Mouse (Mus musculus): ENCODE measurements around the gene Rassf1. TPM values are rescaled to one million over a fixed set of nuclear protein-coding genes. Genes with fewer than 3 reads are reported as not detected.
A peak's percentile ranks its signal among the peaks of the same experiment; 100 is the strongest.

Rassf1 gene
- polyA plus RNA-seq, 1 experiment from 2014 or later = 15.8 TPM

DNA sequence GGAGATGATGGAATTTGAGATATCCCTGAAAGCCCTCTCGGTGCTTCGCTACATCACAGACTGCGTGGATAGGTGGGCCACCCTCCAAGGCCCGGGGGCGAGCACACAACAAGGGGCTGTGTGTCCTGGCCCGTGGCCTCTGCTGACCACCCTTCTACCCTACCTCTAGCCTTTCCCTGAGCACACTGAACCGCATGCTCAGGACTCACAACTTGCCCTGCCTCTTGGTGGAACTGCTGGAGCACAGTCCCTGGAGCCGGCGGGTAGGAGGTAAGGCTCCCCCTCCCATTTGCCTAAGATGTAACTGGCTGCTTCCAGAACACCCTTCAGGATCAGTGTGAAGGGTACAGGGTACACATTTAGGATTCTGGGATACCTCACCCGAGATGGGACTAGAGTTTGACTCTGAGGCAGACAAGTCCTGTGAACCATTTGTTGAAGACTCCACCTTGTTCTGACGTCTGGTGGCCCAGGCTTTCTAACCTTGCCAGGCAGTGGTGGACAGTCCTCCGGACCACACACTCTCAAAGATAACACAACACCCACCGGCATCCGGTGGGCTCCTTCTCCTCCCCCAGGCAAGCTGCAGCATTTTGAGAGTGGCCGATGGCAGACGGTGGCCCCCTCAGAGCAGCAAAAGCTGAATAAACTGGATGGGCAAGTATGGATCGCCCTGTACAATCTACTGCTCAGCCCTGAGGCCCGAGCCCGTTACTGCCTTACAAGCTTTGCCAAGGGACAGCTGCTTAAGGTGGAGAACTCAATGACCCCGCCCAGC, 1.9 kb upstream of the Rassf1 start:
- no peak overlapping the region for H3K9ac ChIP-seq
- peaks cover 68% of the 10 kb centered on the region for H3K4me1 ChIP-seq (replicated peaks)
- H3K36me3 ChIP-seq (replicated peaks) = peaks cover 9% of the 10 kb centered on the region
- H3K4me2 ChIP-seq = no peak overlapping the region
- no peak overlapping the region for H3K4me3 ChIP-seq (replicated peaks)
- WGBS (ENCODE audit: insufficient replicate concordance) = 72% methylated on average over 20 of the region's 20 CpGs
- no peak for ATAC-seq (ENCODE audit: insufficient read depth)
- H3K9me3 ChIP-seq (replicated peaks) = no peaks in the 10 kb centered on the region
- H3K27ac ChIP-seq (replicated peaks) = no peak overlapping the region
- peaks cover 50% of the 10 kb centered on the region for H3K27me3 ChIP-seq

DNA sequence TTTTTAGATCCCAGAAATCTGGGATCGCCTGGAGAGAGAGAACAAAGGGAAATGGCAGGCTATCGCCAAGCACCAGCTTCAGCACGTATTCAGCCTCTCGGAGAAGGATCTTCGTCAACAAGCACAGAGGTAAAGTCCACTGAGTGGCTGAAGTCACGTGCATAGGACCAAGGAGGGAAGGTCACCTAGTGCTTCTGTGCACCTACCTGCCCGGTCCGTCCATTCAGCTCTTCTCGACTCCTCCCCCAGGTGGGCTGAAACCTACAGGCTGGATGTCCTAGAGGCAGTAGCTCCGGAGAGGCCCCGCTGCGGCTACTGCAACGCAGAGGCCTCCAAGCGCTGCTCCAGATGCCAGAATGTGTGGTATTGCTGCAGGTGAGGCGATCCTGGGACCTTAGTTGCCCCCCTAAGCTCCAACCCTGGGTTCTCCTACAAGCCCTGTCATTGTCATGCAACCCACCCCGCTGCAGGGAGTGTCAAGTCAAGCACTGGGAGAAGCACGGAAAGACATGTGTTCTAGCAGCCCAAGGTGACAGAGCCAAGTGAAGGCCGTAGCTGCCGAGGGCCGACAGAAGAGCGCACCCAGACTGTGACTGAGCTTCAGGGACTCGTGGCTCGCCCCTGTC, 751 bp upstream of the Rassf1 start:
- H3K9ac ChIP-seq = peak overlapping the region; percentile 64; the same call in 1 of the 2 replicates
- H3K27ac ChIP-seq (replicated peaks) = no peak overlapping the region
- peaks cover 50% of the 10 kb centered on the region for H3K27me3 ChIP-seq
- H3K36me3 ChIP-seq (replicated peaks) = no peaks in the 10 kb centered on the region
- H3K4me3 ChIP-seq (replicated peaks) = peak overlapping the region; percentile 57
- H3K4me2 ChIP-seq = peak overlapping the region; percentile 94
- WGBS (ENCODE audit: insufficient replicate concordance) = 39% methylated on average over 23 of the region's 23 CpGs
- ATAC-seq (ENCODE audit: insufficient read depth) = no peak
- peaks cover 70% of the 10 kb centered on the region for H3K4me1 ChIP-seq (replicated peaks)
- H3K9me3 ChIP-seq (replicated peaks) = no peaks in the 10 kb centered on the region

DNA sequence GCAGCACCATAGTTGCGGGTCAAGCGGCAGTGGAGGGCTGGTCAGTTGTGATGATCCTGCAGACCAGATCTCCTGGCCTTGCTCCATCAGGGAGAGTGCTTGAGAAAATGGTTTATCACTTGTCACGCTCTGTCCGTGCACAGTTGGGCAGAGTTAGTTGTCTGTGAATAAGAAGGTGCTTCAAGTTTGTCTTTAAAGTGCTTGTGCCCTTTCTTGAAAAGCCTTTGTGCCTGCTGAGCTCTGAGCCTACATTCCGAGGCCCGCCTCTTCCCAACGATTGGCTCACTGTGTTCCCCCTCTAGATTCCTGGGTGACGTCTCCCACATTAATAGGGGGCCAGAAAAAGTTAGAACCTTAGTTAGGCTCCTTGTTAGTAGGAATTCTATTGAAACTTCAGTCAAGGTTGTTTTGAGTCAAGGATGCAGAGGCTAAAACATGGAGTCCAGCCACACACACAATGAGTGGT, 568 bp downstream of the Rassf1 start:
- 0 out of 2 replicates have a peak overlapping the region, but pooled peaks have one; percentile 43 for H3K27ac ChIP-seq (replicated peaks)
- WGBS (ENCODE audit: insufficient replicate concordance) = 32% methylated on average over 8 of the region's 8 CpGs
- peaks cover 70% of the 10 kb centered on the region for H3K4me1 ChIP-seq (replicated peaks)
- H3K9me3 ChIP-seq (replicated peaks) = no peaks in the 10 kb centered on the region
- ATAC-seq (ENCODE audit: insufficient read depth) = no peak
- H3K4me2 ChIP-seq = peak overlapping the region; percentile 94
- H3K9ac ChIP-seq = peak overlapping the region; percentile 64
- peak overlapping the region; percentile 57 for H3K4me3 ChIP-seq (replicated peaks)
- peaks cover 50% of the 10 kb centered on the region for H3K27me3 ChIP-seq
- H3K36me3 ChIP-seq (replicated peaks) = no peaks in the 10 kb centered on the region

DNA sequence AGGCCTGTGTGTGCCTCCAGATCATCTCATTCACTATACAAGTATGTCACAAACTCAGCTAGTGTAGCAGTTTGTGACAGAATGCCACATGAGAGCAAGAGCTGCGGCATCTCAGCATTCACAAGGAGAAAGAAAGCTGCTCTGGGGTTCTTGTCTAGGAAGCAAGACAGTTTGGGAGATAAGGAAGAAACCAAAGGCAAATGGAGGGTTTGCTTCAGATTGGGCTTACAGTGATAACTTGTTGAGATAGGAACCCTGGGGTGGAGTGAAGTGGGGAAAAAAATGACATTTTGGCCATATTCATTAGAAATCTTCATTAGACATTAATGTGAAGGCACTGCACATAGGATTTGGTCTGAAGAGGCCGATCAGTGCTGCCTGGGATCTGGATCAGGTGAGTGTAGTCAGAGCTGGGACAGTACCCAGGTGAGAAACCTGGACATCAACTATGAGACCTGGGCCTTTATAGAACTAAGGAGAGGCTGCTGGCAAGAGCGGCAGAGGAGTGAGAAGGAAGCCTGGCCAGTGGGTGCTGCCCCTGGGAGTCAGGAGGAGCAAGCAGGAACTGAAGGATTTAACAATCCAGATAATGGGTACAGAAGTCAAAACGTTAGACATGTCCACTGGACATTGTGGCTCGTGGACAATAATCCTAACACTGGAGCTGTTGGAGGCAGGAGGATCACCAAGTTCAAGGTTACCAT, 1.5 kb downstream of the Rassf1 start:
- H3K4me3 ChIP-seq (replicated peaks) = peak overlapping the region; percentile 83
- peaks cover 8% of the 10 kb centered on the region for H3K36me3 ChIP-seq (replicated peaks)
- 55% methylated on average over 5 of the region's 5 CpGs for WGBS (ENCODE audit: insufficient replicate concordance)
- peak overlapping the region; percentile 97 for H3K4me2 ChIP-seq
- peaks cover 69% of the 10 kb centered on the region for H3K4me1 ChIP-seq (replicated peaks)
- peak overlapping the region; percentile 94 for H3K9ac ChIP-seq
- ATAC-seq (ENCODE audit: insufficient read depth) = no peak
- no peaks in the 10 kb centered on the region for H3K9me3 ChIP-seq (replicated peaks)
- no peak overlapping the region for H3K27ac ChIP-seq (replicated peaks)
- H3K27me3 ChIP-seq = peaks cover 50% of the 10 kb centered on the region

DNA sequence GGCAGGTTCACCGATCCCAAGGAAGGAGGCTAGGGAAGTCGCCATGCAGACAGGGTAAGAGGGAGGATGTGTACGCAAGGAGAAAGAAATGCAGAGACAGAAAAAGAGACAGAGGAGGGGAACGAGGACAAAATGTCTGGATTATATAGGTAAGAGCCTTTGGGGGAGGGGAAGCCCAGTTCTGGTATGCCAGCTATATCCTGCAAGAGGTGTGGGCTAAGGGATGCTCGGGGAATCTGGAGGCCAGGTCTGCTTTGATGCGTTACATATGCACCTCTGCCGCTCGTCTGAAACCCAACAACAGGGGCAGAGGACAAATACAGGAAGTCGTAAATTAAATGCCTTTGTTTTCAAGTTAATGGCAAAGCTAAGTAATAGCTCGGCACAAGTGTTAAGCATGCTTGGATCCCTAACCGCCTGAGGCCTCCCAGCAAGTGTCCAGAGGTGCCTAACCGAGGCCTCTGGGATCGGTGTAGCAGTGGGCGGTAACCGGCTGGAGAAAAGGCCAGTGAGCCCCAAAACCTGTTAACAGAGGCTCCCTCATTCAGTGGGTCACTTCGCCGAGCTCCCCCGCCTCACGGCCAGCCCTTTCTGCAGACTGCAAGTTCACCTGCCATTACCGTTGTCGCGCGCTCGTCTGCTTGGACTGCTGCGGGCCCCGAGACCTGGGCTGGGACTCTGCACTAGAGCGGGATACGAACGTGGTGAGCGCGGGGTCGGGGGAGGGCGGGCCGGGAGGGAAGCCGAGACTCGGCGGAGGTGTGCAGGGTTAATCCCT, 2.4 kb downstream of the Rassf1 start:
- Histone ChIP-seq H3K9me3 (replicated peaks) (no peaks in the 10 kb centered on the region), H3K4me2 (peak overlapping the region; percentile 97), H3K27me3 (peaks cover 44% of the 10 kb centered on the region), H3K4me3 (replicated peaks) (peak overlapping the region; percentile 83), H3K4me1 (replicated peaks) (peaks cover 66% of the 10 kb centered on the region), H3K36me3 (replicated peaks) (peaks cover 17% of the 10 kb centered on the region), H3K27ac (replicated peaks) (peak overlapping the region; percentile 95), H3K9ac (peak overlapping the region; percentile 94)
- 4% methylated on average over 37 of the region's 37 CpGs for WGBS (ENCODE audit: insufficient replicate concordance)
- ATAC-seq (ENCODE audit: insufficient read depth) = peak; percentile 37

DNA sequence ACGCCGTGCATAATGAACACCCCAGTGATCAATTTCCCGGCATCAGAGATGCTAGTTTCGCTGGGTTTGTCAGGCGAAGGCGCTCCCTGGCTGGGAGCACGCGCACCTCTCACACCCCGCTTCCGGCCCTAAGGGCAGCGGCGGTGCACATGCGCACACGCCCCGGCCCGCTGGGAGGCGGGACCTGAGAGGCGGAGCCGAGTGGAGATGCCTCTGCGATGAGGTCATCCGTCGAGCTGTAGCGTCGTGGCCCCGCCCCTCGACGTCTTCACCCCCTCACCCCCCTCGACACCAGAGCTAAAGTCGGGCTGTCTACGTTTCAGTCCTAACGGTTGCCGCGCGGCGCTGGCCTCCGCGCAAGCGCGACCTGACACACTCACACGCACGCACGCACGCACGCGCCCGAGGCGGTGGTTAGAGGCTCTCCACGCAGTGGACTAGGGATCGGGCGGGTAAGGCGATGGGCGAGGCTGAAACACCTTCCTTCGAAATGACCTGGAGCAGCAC, 3.0 kb downstream of the Rassf1 start:
- Histone ChIP-seq H3K4me1 (replicated peaks) (peaks cover 66% of the 10 kb centered on the region), H3K9me3 (replicated peaks) (no peaks in the 10 kb centered on the region), H3K9ac (peak overlapping the region; percentile 94), H3K36me3 (replicated peaks) (peaks cover 24% of the 10 kb centered on the region), H3K27me3 (peaks cover 38% of the 10 kb centered on the region), H3K4me2 (peak overlapping the region; percentile 97), H3K27ac (replicated peaks) (peak overlapping the region; percentile 95), H3K4me3 (replicated peaks) (peak overlapping the region; percentile 83)
- ATAC-seq (ENCODE audit: insufficient read depth) = peak; percentile 89
- WGBS (ENCODE audit: insufficient replicate concordance) = under 1% methylated on average over 53 of the region's 53 CpGs

DNA sequence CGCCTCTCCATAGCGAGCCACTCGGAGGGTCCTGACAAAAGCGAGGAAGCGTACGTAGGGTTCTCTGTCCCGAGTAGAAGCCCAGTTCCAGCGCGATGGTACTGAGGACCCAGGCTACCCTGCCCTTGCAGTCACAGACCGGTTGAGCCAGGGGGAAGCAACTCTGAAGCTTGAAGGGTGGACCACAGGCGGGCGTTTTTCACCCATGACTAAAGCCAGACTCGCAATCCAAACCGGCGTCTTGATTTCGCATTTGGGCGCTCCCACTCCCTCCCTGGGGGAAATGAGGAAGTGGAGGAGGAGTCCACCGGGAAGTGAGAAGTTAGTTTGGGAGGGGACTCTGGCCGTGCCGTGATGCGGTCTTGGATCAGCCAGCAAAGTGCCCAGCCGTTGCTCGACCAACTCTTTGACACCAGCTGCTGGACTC, 3.7 kb downstream of the Rassf1 start:
- 0% methylated on average over 23 of the region's 23 CpGs for WGBS (ENCODE audit: insufficient replicate concordance)
- peak; percentile 12 for ATAC-seq (ENCODE audit: insufficient read depth)
- Histone ChIP-seq H3K4me2 (peak overlapping the region; percentile 97), H3K27ac (replicated peaks) (peak overlapping the region; percentile 95), H3K9me3 (replicated peaks) (no peaks in the 10 kb centered on the region), H3K27me3 (peaks cover 31% of the 10 kb centered on the region), H3K36me3 (replicated peaks) (peaks cover 30% of the 10 kb centered on the region), H3K4me1 (replicated peaks) (peaks cover 66% of the 10 kb centered on the region), H3K4me3 (replicated peaks) (peak overlapping the region; percentile 83), H3K9ac (peak overlapping the region; percentile 94)

DNA sequence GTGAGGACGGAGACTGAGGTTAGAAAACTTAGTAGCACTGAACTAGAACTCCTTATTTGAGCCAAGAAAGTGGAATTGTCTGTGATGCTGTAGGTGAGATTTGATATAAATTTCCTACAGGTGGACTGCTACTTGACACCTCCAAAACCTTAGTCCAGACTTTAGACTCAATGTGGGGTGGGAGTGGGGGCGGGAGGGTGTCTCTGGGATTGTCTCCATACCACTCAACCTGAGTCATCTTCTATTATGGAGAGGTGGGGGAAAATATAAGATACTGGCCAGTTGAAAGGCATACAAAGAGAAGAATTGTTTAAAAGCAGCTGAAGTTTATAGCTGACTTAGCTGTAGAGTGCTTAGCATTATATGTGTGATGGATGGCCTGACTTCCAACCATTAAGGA, 4.3 kb downstream of the Rassf1 start:
- ATAC-seq (ENCODE audit: insufficient read depth) = no peak

DNA sequence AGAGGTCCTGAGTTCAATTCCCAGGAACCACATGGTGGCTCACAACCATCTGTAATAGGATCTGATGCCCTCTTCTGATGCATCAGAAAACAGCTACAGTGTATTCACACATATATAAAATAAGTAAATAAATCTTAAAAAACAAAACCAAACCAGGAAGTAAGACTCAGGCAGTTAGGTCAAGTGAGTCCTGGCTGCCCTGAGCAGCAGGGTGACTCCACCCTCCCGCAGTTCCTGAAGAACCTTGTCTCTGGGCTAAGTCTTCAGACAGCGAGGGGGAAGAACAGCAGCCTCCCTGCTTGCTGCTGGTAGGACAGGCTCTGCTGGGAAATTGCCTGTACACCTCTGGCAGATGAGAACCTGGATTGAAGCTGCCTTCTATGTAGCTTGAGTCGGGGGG, 5.0 kb downstream of the Rassf1 start:
- H3K4me1 ChIP-seq (replicated peaks) = peaks cover 57% of the 10 kb centered on the region
- peaks cover 18% of the 10 kb centered on the region for H3K27me3 ChIP-seq
- H3K4me3 ChIP-seq (replicated peaks) = peak overlapping the region; percentile 83
- peak overlapping the region; percentile 97 for H3K4me2 ChIP-seq
- H3K27ac ChIP-seq (replicated peaks) = peak overlapping the region; percentile 95
- 40% methylated on average over 3 of the region's 3 CpGs for WGBS (ENCODE audit: insufficient replicate concordance)
- ATAC-seq (ENCODE audit: insufficient read depth) = no peak
- H3K9ac ChIP-seq = peak overlapping the region; percentile 42
- H3K9me3 ChIP-seq (replicated peaks) = no peaks in the 10 kb centered on the region
- peaks cover 43% of the 10 kb centered on the region for H3K36me3 ChIP-seq (replicated peaks)

More for the DNA sequence above, 4.3 kb downstream of the Rassf1 start:
- Histone ChIP-seq H3K27ac (replicated peaks) (peak overlapping the region; percentile 95), H3K36me3 (replicated peaks) (peaks cover 37% of the 10 kb centered on the region), H3K27me3 (peaks cover 24% of the 10 kb centered on the region), H3K4me1 (replicated peaks) (peaks cover 61% of the 10 kb centered on the region), H3K9ac (peak overlapping the region; percentile 94), H3K4me2 (peak overlapping the region; percentile 97), H3K4me3 (replicated peaks) (peak overlapping the region; percentile 83), H3K9me3 (replicated peaks) (no peaks in the 10 kb centered on the region)
- WGBS (ENCODE audit: insufficient replicate concordance) = 35% methylated on average over 2 of the region's 2 CpGs

DNA sequence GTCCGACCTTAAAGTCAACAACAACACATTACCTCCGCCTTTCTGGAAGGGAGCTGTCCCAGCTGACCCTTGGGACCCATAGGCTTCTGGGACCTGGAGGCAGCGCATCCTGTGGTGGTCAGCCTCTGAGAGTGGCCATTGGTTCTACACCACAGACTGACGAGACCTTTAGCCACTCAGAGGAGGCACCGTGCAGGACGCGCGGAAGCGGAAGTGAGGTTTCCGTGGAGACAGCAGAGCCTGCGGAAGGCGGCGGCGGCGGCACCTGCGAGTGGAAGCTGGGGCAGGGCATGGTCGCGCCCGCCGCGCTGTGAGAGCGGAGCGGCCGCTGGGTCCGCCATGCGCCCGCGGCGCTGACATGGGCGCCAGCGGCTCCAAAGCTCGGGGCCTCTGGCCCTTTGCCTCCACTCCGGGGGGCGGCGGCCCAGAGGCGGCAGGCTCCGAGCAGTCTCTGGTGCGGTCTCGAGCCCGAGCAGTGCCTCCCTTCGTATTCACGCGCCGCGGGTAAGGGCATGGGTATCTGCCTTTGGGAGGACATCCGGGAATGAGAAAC, 11.8 kb downstream of the Rassf1 start, which contains the start of gene Tusc2:
Tusc2 (plus strand) TSS at position 227 of the 553 bp plus-strand sequence.
- H3K9ac ChIP-seq = peak within 1 kb of the TSS; percentile 89
- H3K36me3 ChIP-seq (replicated peaks) = peaks cover 62% of the 10 kb centered on the region
- ATAC-seq (ENCODE audit: insufficient read depth) = peak; percentile 94
- H3K27me3 ChIP-seq = no peaks in the 10 kb centered on the region
- H3K4me1 ChIP-seq (replicated peaks) = peaks cover 64% of the 10 kb centered on the region
- peak within 1 kb of the TSS; percentile 90 for H3K27ac ChIP-seq (replicated peaks)
- 0% methylated on average over 46 of the region's 46 CpGs for WGBS (ENCODE audit: insufficient replicate concordance)
- H3K4me3 ChIP-seq (replicated peaks) = peak within 1 kb of the TSS; percentile 83
- H3K4me2 ChIP-seq = peak within 1 kb of the TSS; percentile 83
- no peaks in the 10 kb centered on the region for H3K9me3 ChIP-seq (replicated peaks)

Measured in liver, embryonic 15.5 days (tissue).